In genomic region chr12:90743633-90744032, GRCm38 (mm10) we compare ENCODE assay signal across 22 mouse cellular contexts. TPM values are rescaled to one million over a fixed set of nuclear protein-coding genes. Genes with fewer than 3 reads are reported as not detected.
DNase-seq lines count a peak whose midpoint lies in the region; ATAC-seq lines count a peak whose summit lies in the region.
"Had no signal": no experiment of that assay in that cellular context is flagged by ENCODE, and none has a peak within 500 bp of the region (broad histone marks: within the 10 kb centered on the region; RNA-seq: fewer than 3 reads in every experiment).

No protein-coding gene starts in this region.

- H3K4me1 ChIP-seq in embryonic facial prominence, embryonic 14.5 days (ENCODE audit: control insufficient read depth, insufficient read depth, low read length): no peaks in the 10 kb centered on the region
- H3K4me1 ChIP-seq in embryonic facial prominence, embryonic 10.5 days: peaks cover 4% of the 10 kb centered on the region; the same call in 1 of the 2 replicates
- H3K4me1 ChIP-seq: embryonic facial prominence, embryonic 12.5 days; hindbrain, embryonic 12.5 days; hindbrain, embryonic 15.5 days had no signal

- intact Hi-C loops in left cerebral cortex, postnatal 36 days (cut with DNase I): loop anchor here (5.0 kb wide), 2 partner anchors 159 to 344 kb away; no protein-coding TSS in a partner anchor
- intact Hi-C loops in left cerebral cortex, postnatal 14 days (cut with DNase I): no loop called here

- DNase-seq in embryonic facial prominence, embryonic 14.5 days (ENCODE audit: low spot score): no peak
- no peak for DNase-seq in embryonic facial prominence, embryonic 10.5 days (ENCODE audit: low spot score)
- peak; percentile 18 to 21 for DNase-seq in left cerebral cortex, postnatal 36 days (ENCODE audit: low spot score in 2 of 2)
- no peak for DNase-seq in left cerebral cortex, postnatal 14 days (ENCODE audit: low spot score in 2 of 2)
- peak; percentile 9 to 30 for DNase-seq in right cerebral cortex, postnatal 36 days (ENCODE audit: low spot score in 2 of 2)
- DNase-seq in right cerebral cortex, postnatal 10 days (ENCODE audit: low spot score in 2 of 2): no peak
- DNase-seq: adrenal gland, adult 8-10 months; adrenal gland, postnatal 25 days; cerebellum, adult 18-20 months; cerebellum, adult 9-10 months; cerebellum, postnatal 14 days; gastrocnemius, adult 2 months; gastrocnemius, postnatal 14 days; heart, adult 11 months had no signal

- H3K27me3 ChIP-seq in embryonic facial prominence, embryonic 14.5 days (replicated peaks; ENCODE audit: control insufficient read depth, insufficient read depth, low read length): no peaks in the 10 kb centered on the region
- no peaks in the 10 kb centered on the region for H3K27me3 ChIP-seq in embryonic facial prominence, embryonic 10.5 days (replicated peaks; ENCODE audit: low read depth, poor library complexity, severe bottlenecking)
- H3K27me3 ChIP-seq: embryonic facial prominence, embryonic 12.5 days; forebrain, embryonic 12.5 days; forebrain, embryonic 15.5 days; hindbrain, embryonic 12.5 days; hindbrain, embryonic 15.5 days had no signal

- H3K9me3 ChIP-seq in embryonic facial prominence, embryonic 14.5 days (ENCODE audit: control insufficient read depth, low read length): no peaks in the 10 kb centered on the region
- H3K9me3 ChIP-seq in embryonic facial prominence, embryonic 10.5 days: no peaks in the 10 kb centered on the region
- H3K9me3 ChIP-seq: embryonic facial prominence, embryonic 12.5 days; forebrain, embryonic 12.5 days; forebrain, embryonic 15.5 days; hindbrain, embryonic 12.5 days; hindbrain, embryonic 15.5 days had no signal

- ATAC-seq in embryonic facial prominence, embryonic 14.5 days (ENCODE audit: low read depth): peak; percentile 26; the same call in 1 of the 2 replicates
- ATAC-seq: activated CD4-positive, CD25-positive, alpha-beta regulatory T cell, adult 4 months; forebrain, embryonic 15.5 days had no signal

- no peaks in the 10 kb centered on the region for H3K36me3 ChIP-seq in embryonic facial prominence, embryonic 14.5 days (ENCODE audit: control insufficient read depth, insufficient read depth, low read length)
- H3K36me3 ChIP-seq in embryonic facial prominence, embryonic 10.5 days (replicated peaks): no peaks in the 10 kb centered on the region
- H3K36me3 ChIP-seq: embryonic facial prominence, embryonic 12.5 days; forebrain, embryonic 12.5 days; forebrain, embryonic 15.5 days; hindbrain, embryonic 12.5 days; hindbrain, embryonic 15.5 days had no signal

- WGBS in embryonic facial prominence, embryonic 14.5 days: 45% methylated on average over 3 of the region's 3 CpGs
- 63% methylated on average over 3 of the region's 3 CpGs for WGBS in embryonic facial prominence, embryonic 10.5 days

- no peak overlapping the region for H3K9ac ChIP-seq in embryonic facial prominence, embryonic 14.5 days (ENCODE audit: low read depth, low read length)
- H3K9ac ChIP-seq: embryonic facial prominence, embryonic 12.5 days; forebrain, embryonic 12.5 days; forebrain, embryonic 15.5 days; hindbrain, embryonic 12.5 days; hindbrain, embryonic 15.5 days had no signal

- H3K27ac ChIP-seq in embryonic facial prominence, embryonic 14.5 days (replicated peaks; ENCODE audit: low read depth, low read length): no peak overlapping the region
- H3K27ac ChIP-seq in embryonic facial prominence, embryonic 10.5 days (replicated peaks): no peak overlapping the region
- H3K27ac ChIP-seq: embryonic facial prominence, embryonic 12.5 days; forebrain, embryonic 12.5 days; forebrain, embryonic 15.5 days; gastrocnemius, adult 2 months; hindbrain, embryonic 12.5 days; hindbrain, embryonic 15.5 days had no signal

- H3K4me2 ChIP-seq in embryonic facial prominence, embryonic 14.5 days (ENCODE audit: low read depth, low read length): no peak overlapping the region
- H3K4me2 ChIP-seq: embryonic facial prominence, embryonic 12.5 days; forebrain, embryonic 12.5 days; forebrain, embryonic 15.5 days; heart, embryonic 11.5 days; hindbrain, embryonic 12.5 days; hindbrain, embryonic 15.5 days had no signal

- H3K4me3 ChIP-seq in embryonic facial prominence, embryonic 14.5 days (ENCODE audit: low read depth, low read length): no peak overlapping the region
- H3K4me3 ChIP-seq in embryonic facial prominence, embryonic 10.5 days: no peak overlapping the region
- H3K4me3 ChIP-seq: embryonic facial prominence, embryonic 12.5 days; erythroblast, embryonic 14.5 days; forebrain, embryonic 12.5 days; forebrain, embryonic 15.5 days; gastrocnemius, adult 2 months; hindbrain, embryonic 12.5 days; hindbrain, embryonic 15.5 days had no signal

RNA-seq across cellular contexts. Expression of gene Dio2, which starts 5.4 kb away (rescaled TPM):
- 1.8 and 2.4 TPM in 2 replicates for polyA plus RNA-seq in embryonic facial prominence, embryonic 14.5 days (2014; fragmentation: Nextera tagmentation; extraction: Ambion mirVana)
- polyA plus RNA-seq in embryonic facial prominence, embryonic 10.5 days (2016; fragmentation: Nextera tagmentation; extraction: Ambion mirVana): 0.21 and 0.45 TPM in 2 replicates
- 10 to 100 TPM; 70.8 to 88.1 TPM for total RNA-seq in left cerebral cortex, postnatal 36 days (2021)
- total RNA-seq in left cerebral cortex, postnatal 14 days (2021): 100 to 1,000 TPM in 1 of 2 experiments, 10 to 100 TPM in 1; 86.2 to 121 TPM

Comparison
In these comparisons a context has a peak if more than half of its experiments do, and no peak if none do; other contexts are left out.
1. DNase-seq: peak in left cerebral cortex, postnatal 36 days (2 of 2) and right cerebral cortex, postnatal 36 days (2 of 2); none in embryonic facial prominence, embryonic 14.5 days (single experiment), embryonic facial prominence, embryonic 10.5 days (single experiment), left cerebral cortex, postnatal 14 days (0 of 2) and right cerebral cortex, postnatal 10 days (0 of 2).